Mouse (Mus musculus) forebrain, embryonic 13.5 days (tissue): Measurements from ENCODE around the gene Svbp. TPM values are rescaled to one million over a fixed set of nuclear protein-coding genes. Genes with fewer than 3 reads are reported as not detected.

ENCODE experiments used
- ATAC-seq: fragments of 200-750 bp; cut with Nextera tagmentation; 2 replicates; pipeline ENCODE4 v1.8.0; 2017
- H3K27ac ChIP-seq: fragments of 300-500 bp; sonication (generic); 2 replicates; pipeline ENCODE4 v1.5.1; 2015; ENCODE audit warnings: inconsistent platforms, mild to moderate bottlenecking, moderate library complexity
- H3K27me3 ChIP-seq: fragments of 300-500 bp; sonication (generic); 2 replicates; pipeline ENCODE4 v1.6.1; 2015; ENCODE audit warnings: mild to moderate bottlenecking, inconsistent platforms
- H3K36me3 ChIP-seq: fragments of 300-500 bp; sonication (generic); 2 replicates; pipeline ENCODE4 v1.6.1; 2015; ENCODE audit warnings: mild to moderate bottlenecking, inconsistent platforms; ENCODE audit not compliant: poor library complexity, severe bottlenecking
- H3K4me1 ChIP-seq: fragments of 300-500 bp; sonication (generic); 2 replicates; pipeline ENCODE4 v1.6.1; 2015; ENCODE audit warnings: inconsistent platforms
- H3K4me2 ChIP-seq: fragments of 300-500 bp; sonication (generic); 2 replicates; pipeline ENCODE4 v1.6.1; 2015; ENCODE audit warnings: inconsistent platforms, mild to moderate bottlenecking, moderate library complexity
- H3K4me3 ChIP-seq: fragments of 300-500 bp; sonication (generic); 2 replicates; pipeline ENCODE4 v1.5.1; 2015; ENCODE audit warnings: mild to moderate bottlenecking, inconsistent platforms
- H3K9ac ChIP-seq: fragments of 300-500 bp; sonication (generic); 2 replicates; pipeline ENCODE4 v1.6.1; 2015; ENCODE audit warnings: mild to moderate bottlenecking, inconsistent platforms
- H3K9me3 ChIP-seq: fragments of 300-500 bp; sonication (generic); replicated peaks from 2 replicates; pipeline ENCODE4 v1.6.1; 2016; ENCODE audit warnings: inconsistent platforms
- WGBS: fragments of 180-500 bp; shearing (Covaris S2); methylation state at CpG from one replicate; pipeline ENCODE4 v1.1.7; 2015; 5-methylcytosine and 5-hydroxymethylcytosine counted together
- polyA plus RNA-seq: library from polyadenylated mRNA; unstranded; fragments of >200 nt; fragmentation: Nextera tagmentation; extraction: Ambion mirVana; gene quantifications from 2 replicates; pipeline ENCODE4 v1.2.1, GENCODE M21; 2015

Gene Svbp
- polyA plus RNA-seq, 1 experiment from 2014 or later, result 215 TPM

DNA sequence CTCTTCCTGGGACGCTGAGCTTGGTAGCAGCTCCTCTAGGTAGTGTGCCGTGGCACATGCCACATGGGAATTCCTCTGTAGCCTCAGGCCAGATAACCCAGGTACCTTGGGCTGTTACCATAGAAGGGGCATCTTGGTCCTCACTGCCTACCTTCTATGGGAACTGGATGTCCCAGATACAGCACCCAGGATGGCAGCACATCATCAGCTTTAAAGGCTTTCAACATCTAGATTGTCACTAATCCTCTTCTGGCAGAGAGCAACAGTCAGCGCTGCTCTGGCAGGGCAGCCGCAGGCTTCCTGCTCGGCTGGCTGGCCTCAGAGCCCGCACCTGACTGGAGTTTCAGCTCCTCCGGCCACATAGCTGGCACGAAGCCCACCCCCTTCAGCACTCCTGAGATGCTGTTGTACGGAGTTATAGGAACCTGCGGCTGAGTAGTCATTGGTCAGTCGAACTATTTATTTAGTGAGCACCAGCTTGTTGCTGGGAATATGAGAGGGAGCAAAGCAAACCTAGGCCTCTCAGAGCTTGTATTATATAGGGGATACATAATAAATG, 53.4 kb downstream of the Svbp start:
- H3K4me1 ChIP-seq, result peaks cover 29% of the 10 kb centered on the region
- H3K9ac ChIP-seq, result 0 out of 2 replicates have a peak overlapping the region, but pooled peaks have one; percentile 30
- no peaks in the 10 kb centered on the region for H3K9me3 ChIP-seq
- WGBS, result 75% methylated on average over 11 of the region's 11 CpGs
- no peaks in the 10 kb centered on the region for H3K27me3 ChIP-seq
- H3K27ac ChIP-seq, result no peak overlapping the region; the same call in 1 of the 2 replicates
- no peak overlapping the region for H3K4me3 ChIP-seq
- H3K4me2 ChIP-seq, result no peak overlapping the region
- H3K36me3 ChIP-seq, result peaks cover 35% of the 10 kb centered on the region
- ATAC-seq, result no peak

Other genes starting within 250 kb of the Svbp start
- not detected in 2 replicates for gene Lao1, start 233.7 kb upstream of the Svbp start, polyA plus RNA-seq
- 95.4 and 96.2 TPM in 2 replicates for gene Slc2a1, start 86.6 kb upstream of the Svbp start, polyA plus RNA-seq
- 9.1 and 9.3 TPM in 2 replicates for gene Zfp691, start 21.1 kb upstream of the Svbp start, polyA plus RNA-seq
- gene Ermap, start 5.3 kb upstream of the Svbp start, polyA plus RNA-seq, result 0.87 and 2.1 TPM in 2 replicates
- gene Tmem269, start 22.9 kb downstream of the Svbp start, polyA plus RNA-seq, result not detected in 2 replicates
- 28.0 and 30.9 TPM in 2 replicates for gene AU022252, start 37.4 kb downstream of the Svbp start, polyA plus RNA-seq
- 7.6 and 8.1 TPM in 2 replicates for gene P3h1, start 37.6 kb downstream of the Svbp start, polyA plus RNA-seq
- 0.18 TPM in 2 replicates for gene Cldn19, start 60.1 kb downstream of the Svbp start, polyA plus RNA-seq
- gene Ybx1, start 99.3 kb downstream of the Svbp start, polyA plus RNA-seq, result 763 and 887 TPM in 2 replicates
- 101 and 123 TPM in 2 replicates for gene Ppih, start 125.2 kb downstream of the Svbp start, polyA plus RNA-seq
- 12.4 and 12.5 TPM in 2 replicates for gene Ccdc30, start 220.2 kb downstream of the Svbp start, polyA plus RNA-seq
- gene Ppcs, start 227.1 kb downstream of the Svbp start, polyA plus RNA-seq, result 15.4 and 17.9 TPM in 2 replicates
- 0.26 and 0.35 TPM in 2 replicates for gene Zmynd12, start 227.5 kb downstream of the Svbp start, polyA plus RNA-seq